Mouse (Mus musculus): ENCODE measurements around the gene Gpsm1. TPM values are rescaled to one million over a fixed set of nuclear protein-coding genes. Genes with fewer than 3 reads are reported as not detected.

The Gpsm1 gene
- polyA plus RNA-seq, 2 experiments = 1.1 to 2.3 TPM

DNA sequence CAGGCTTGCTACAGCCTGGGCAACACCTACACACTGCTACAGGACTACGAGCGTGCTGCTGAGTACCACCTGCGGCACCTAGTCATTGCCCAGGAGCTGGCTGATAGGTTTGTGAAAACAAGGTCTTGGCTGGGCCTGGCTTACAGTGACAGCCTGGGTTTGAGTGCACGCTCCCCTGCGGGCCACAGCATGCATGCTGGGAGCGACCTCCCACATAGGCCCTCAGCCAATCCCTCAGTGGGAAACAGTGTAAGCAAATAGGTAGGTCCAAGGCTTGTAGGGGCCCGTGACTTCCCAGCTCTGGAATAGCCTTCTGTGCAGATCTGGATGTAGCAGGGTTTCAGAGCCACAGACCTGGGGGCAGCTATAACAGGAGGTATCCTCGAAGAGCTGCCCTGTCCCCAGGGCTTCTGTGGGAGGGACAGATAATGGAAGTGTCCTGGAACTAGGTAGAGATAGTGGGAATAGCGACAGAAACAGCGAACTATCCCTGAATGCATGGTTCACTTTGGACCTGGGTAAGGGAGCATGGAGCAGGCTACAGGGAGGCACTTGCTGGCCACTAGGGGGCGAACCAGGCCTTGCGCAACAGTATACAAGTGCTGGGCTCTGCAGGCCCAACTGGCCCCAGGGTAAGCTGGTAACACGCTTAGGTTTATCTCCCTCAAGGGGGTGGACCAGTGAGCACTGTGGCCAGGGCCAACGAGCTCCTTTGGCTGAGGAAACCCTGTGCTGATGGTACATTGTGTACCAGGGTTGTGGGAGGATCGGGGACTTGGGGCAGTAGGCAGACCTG is 10.3 kb downstream of the Gpsm1 start:
- H3K9ac ChIP-seq (replicated peaks) = no peak overlapping the region
- 50% methylated on average over 15 of the region's 15 CpGs for WGBS (ENCODE audit: insufficient replicate concordance)

DNA sequence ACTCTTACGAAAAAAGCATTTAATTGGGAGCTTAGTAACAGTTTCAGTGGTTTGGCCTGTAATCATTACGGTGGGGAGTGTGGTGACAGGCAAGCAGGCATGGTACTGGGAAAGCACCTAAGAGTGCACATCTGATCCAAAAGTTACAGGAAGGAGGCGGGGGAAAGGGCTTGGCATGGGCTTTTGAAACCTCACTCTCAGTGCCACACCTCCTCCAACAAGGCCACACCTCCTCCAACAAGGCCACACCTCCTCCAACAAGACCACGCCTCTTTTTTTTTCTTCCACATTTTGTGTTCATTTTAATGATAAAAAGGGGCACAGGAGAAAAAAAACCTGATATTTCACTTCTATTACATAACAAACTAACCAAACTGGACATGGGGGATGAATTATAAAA is 12.5 kb downstream of the Gpsm1 start:
- ATAC-seq (ENCODE audit: insufficient read depth) = no peak
- TF ChIP-seq CTCF (IDR thresholded peaks at IDR 0.05; ENCODE audit: low read depth) (no peak), EP300 (IDR thresholded peaks at IDR 0.05; ENCODE audit: low read depth) (no peak)

More for the DNA sequence above, 10.3 kb downstream of the Gpsm1 start:
- peak; percentile 74 for ATAC-seq (ENCODE audit: insufficient read depth)
- Histone ChIP-seq H3K4me3 (ENCODE audit: insufficient read depth in 1 of 2, low read depth in 2 of 2, low read length in 2 of 2) (no peak overlapping the region), H3K27me3 (ENCODE audit: control insufficient read depth, insufficient read depth, low read length) (no peaks in the 10 kb centered on the region), H3K27ac (no peak overlapping the region), H3K36me3 (replicated peaks; ENCODE audit: control insufficient read depth, insufficient read depth, low read depth) (no peaks in the 10 kb centered on the region), H3K9me3 (ENCODE audit: control insufficient read depth, low read length) (no peaks in the 10 kb centered on the region), H3K4me1 (replicated peaks; ENCODE audit: control insufficient read depth in 2 of 2, insufficient read depth in 2 of 2, low read length in 1 of 2) (no peaks in the 10 kb centered on the region), H3K4me2 (ENCODE audit: low read depth) (no peak overlapping the region)
- TF ChIP-seq EP300 (IDR thresholded peaks at IDR 0.05; ENCODE audit: low read depth) (no peak), CTCF (IDR thresholded peaks at IDR 0.05; ENCODE audit: low read depth) (peak; percentile 99)
- DNase-seq (ENCODE audit: low read depth in 3 of 3, low spot score in 3 of 3) = peak; percentile 44 to 54 (median 53)

DNA sequence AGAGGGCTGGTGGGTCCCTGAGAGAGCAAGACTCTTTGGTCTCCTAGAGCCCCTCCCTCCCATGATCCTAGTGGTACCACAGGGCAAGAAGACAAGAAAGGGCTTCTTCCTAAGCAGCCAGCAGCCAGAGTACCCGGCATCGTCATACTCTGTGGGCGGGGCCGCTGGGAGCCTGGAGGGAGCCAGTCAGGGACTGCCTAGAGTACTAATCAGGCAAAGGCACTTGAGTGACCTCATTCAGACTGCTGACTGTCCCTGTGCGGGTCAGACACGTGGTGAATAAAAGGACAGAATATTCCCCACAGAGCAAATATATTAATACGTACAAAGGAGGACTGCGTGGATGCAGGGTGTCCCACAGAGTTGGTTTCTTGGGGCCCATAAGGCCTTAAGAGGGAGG is 14.1 kb downstream of the Gpsm1 start:
- WGBS (ENCODE audit: insufficient replicate concordance) = 58% methylated on average over 8 of the region's 8 CpGs
- no peaks in the 10 kb centered on the region for H3K36me3 ChIP-seq (replicated peaks; ENCODE audit: control insufficient read depth, insufficient read depth, low read depth)
- no peaks in the 10 kb centered on the region for H3K9me3 ChIP-seq (ENCODE audit: control insufficient read depth, low read length)
- H3K27ac ChIP-seq = no peak overlapping the region
- TF ChIP-seq CTCF (IDR thresholded peaks at IDR 0.05; ENCODE audit: low read depth) (no peak), EP300 (IDR thresholded peaks at IDR 0.05; ENCODE audit: low read depth) (no peak)
- H3K9ac ChIP-seq (replicated peaks) = no peak overlapping the region
- H3K4me2 ChIP-seq (ENCODE audit: low read depth) = no peak overlapping the region
- ATAC-seq (ENCODE audit: insufficient read depth) (peak; percentile 41; the same call in 1 of the 2 replicates), DNase-seq (ENCODE audit: low read depth in 3 of 3, low spot score in 3 of 3) (no peak)
- H3K27me3 ChIP-seq (ENCODE audit: control insufficient read depth, insufficient read depth, low read length) = no peaks in the 10 kb centered on the region
- H3K4me1 ChIP-seq (replicated peaks; ENCODE audit: control insufficient read depth in 2 of 2, insufficient read depth in 2 of 2, low read length in 1 of 2) = no peaks in the 10 kb centered on the region
- H3K4me3 ChIP-seq (ENCODE audit: insufficient read depth in 1 of 2, low read depth in 2 of 2, low read length in 2 of 2) = no peak overlapping the region

More for the DNA sequence above, 12.5 kb downstream of the Gpsm1 start:
- Histone ChIP-seq H3K9me3 (ENCODE audit: control insufficient read depth, low read length) (no peaks in the 10 kb centered on the region), H3K27ac (no peak overlapping the region), H3K4me1 (replicated peaks; ENCODE audit: control insufficient read depth in 2 of 2, insufficient read depth in 2 of 2, low read length in 1 of 2) (no peaks in the 10 kb centered on the region), H3K27me3 (ENCODE audit: control insufficient read depth, insufficient read depth, low read length) (no peaks in the 10 kb centered on the region), H3K4me2 (ENCODE audit: low read depth) (no peak overlapping the region), H3K4me3 (ENCODE audit: insufficient read depth in 1 of 2, low read depth in 2 of 2, low read length in 2 of 2) (no peak overlapping the region), H3K36me3 (replicated peaks; ENCODE audit: control insufficient read depth, insufficient read depth, low read depth) (no peaks in the 10 kb centered on the region), H3K9ac (replicated peaks) (no peak overlapping the region)
- WGBS (ENCODE audit: insufficient replicate concordance) = 68% methylated on average over 4 of the region's 4 CpGs
- no peak for DNase-seq (ENCODE audit: low read depth in 3 of 3, low spot score in 3 of 3)

GRCm38 (mm10) chr2:26330056-26330468 is 14.7 kb downstream of the Gpsm1 start:
- no peak overlapping the region for H3K27ac ChIP-seq
- no peak overlapping the region for H3K4me3 ChIP-seq (ENCODE audit: insufficient read depth in 1 of 2, low read depth in 2 of 2, low read length in 2 of 2)
- no peaks in the 10 kb centered on the region for H3K9me3 ChIP-seq (ENCODE audit: control insufficient read depth, low read length)
- no peaks in the 10 kb centered on the region for H3K36me3 ChIP-seq (replicated peaks; ENCODE audit: control insufficient read depth, insufficient read depth, low read depth)
- H3K4me1 ChIP-seq (replicated peaks; ENCODE audit: control insufficient read depth in 2 of 2, insufficient read depth in 2 of 2, low read length in 1 of 2) = no peaks in the 10 kb centered on the region
- TF ChIP-seq CTCF (IDR thresholded peaks at IDR 0.05; ENCODE audit: low read depth) = no peak
- no peak for TF ChIP-seq EP300 (IDR thresholded peaks at IDR 0.05; ENCODE audit: low read depth)
- H3K9ac ChIP-seq (replicated peaks) = no peak overlapping the region
- H3K4me2 ChIP-seq (ENCODE audit: low read depth) = no peak overlapping the region
- no peaks in the 10 kb centered on the region for H3K27me3 ChIP-seq (ENCODE audit: control insufficient read depth, insufficient read depth, low read length)
- ATAC-seq (ENCODE audit: insufficient read depth) = no peak
- no peak for DNase-seq (ENCODE audit: low read depth in 3 of 3, low spot score in 3 of 3)
- 80% methylated on average over 4 of the region's 4 CpGs for WGBS (ENCODE audit: insufficient replicate concordance)

GRCm38 (mm10) chr2:26330702-26331101 is 15.4 kb downstream of the Gpsm1 start:
- H3K36me3 ChIP-seq (replicated peaks; ENCODE audit: control insufficient read depth, insufficient read depth, low read depth) = no peaks in the 10 kb centered on the region
- H3K9ac ChIP-seq (replicated peaks) = no peak overlapping the region
- H3K27me3 ChIP-seq (ENCODE audit: control insufficient read depth, insufficient read depth, low read length) = no peaks in the 10 kb centered on the region
- TF ChIP-seq CTCF (IDR thresholded peaks at IDR 0.05; ENCODE audit: low read depth) = no peak
- no peak for TF ChIP-seq EP300 (IDR thresholded peaks at IDR 0.05; ENCODE audit: low read depth)
- no peak overlapping the region for H3K4me2 ChIP-seq (ENCODE audit: low read depth)
- H3K9me3 ChIP-seq (ENCODE audit: control insufficient read depth, low read length) = no peaks in the 10 kb centered on the region
- H3K4me3 ChIP-seq (ENCODE audit: insufficient read depth in 1 of 2, low read depth in 2 of 2, low read length in 2 of 2) = no peak overlapping the region
- no peak overlapping the region for H3K27ac ChIP-seq
- H3K4me1 ChIP-seq (replicated peaks; ENCODE audit: control insufficient read depth in 2 of 2, insufficient read depth in 2 of 2, low read length in 1 of 2) = no peaks in the 10 kb centered on the region
- WGBS (ENCODE audit: insufficient replicate concordance) = 53% methylated on average over 6 of the region's 6 CpGs
- ATAC-seq (ENCODE audit: insufficient read depth) (no peak), DNase-seq (ENCODE audit: low read depth in 3 of 3, low spot score in 3 of 3) (no peak)

All from liver, embryonic 14.5 days (tissue).